Mouse (Mus musculus): Measurements from ENCODE around the gene Tmem170b. TPM values are rescaled to one million over a fixed set of nuclear protein-coding genes. Genes with fewer than 3 reads are reported as not detected.

Gene Tmem170b
- polyA plus RNA-seq, 1 experiment from 2014 or later: 11.2 TPM

GRCm38 (mm10) chr13:41620132-41620531, 14.4 kb downstream of the Tmem170b start:
- WGBS: 79% methylated on average over 4 of the region's 4 CpGs
- peaks cover 3% of the 10 kb centered on the region; the same call in 1 of the 2 replicates for H3K4me1 ChIP-seq
- no peaks in the 10 kb centered on the region for H3K9me3 ChIP-seq
- H3K27ac ChIP-seq: no peak overlapping the region
- ATAC-seq (ENCODE audit: borderline replicate concordance, extremely low read depth, low FRiP score, low TSS enrichment): no peak
- no peak overlapping the region for H3K9ac ChIP-seq
- H3K36me3 ChIP-seq: no peaks in the 10 kb centered on the region
- H3K4me3 ChIP-seq: no peak overlapping the region
- no peaks in the 10 kb centered on the region for H3K27me3 ChIP-seq
- no peak overlapping the region for H3K4me2 ChIP-seq

GRCm38 (mm10) chr13:41624123-41624522, 18.4 kb downstream of the Tmem170b start:
- H3K36me3 ChIP-seq: no peaks in the 10 kb centered on the region
- H3K4me2 ChIP-seq: no peak overlapping the region
- H3K27ac ChIP-seq: no peak overlapping the region
- H3K27me3 ChIP-seq: no peaks in the 10 kb centered on the region
- H3K4me3 ChIP-seq: no peak overlapping the region
- H3K4me1 ChIP-seq: peaks cover 8% of the 10 kb centered on the region; the same call in 1 of the 2 replicates
- H3K9ac ChIP-seq: no peak overlapping the region
- no peak for ATAC-seq (ENCODE audit: borderline replicate concordance, extremely low read depth, low FRiP score, low TSS enrichment)
- H3K9me3 ChIP-seq: no peaks in the 10 kb centered on the region
- WGBS: 77% methylated on average over 1 of the region's 1 CpGs

- no peak overlapping the region for H3K4me2 ChIP-seq
- no peak for ATAC-seq (ENCODE audit: borderline replicate concordance, extremely low read depth, low FRiP score, low TSS enrichment)
- H3K36me3 ChIP-seq: no peaks in the 10 kb centered on the region
- no peak overlapping the region for H3K4me3 ChIP-seq
- H3K27ac ChIP-seq: no peak overlapping the region
- peaks cover 8% of the 10 kb centered on the region; the same call in 1 of the 2 replicates for H3K4me1 ChIP-seq
- WGBS: 69% methylated on average over 3 of the region's 3 CpGs
- H3K9me3 ChIP-seq: no peaks in the 10 kb centered on the region
- H3K9ac ChIP-seq: no peak overlapping the region
- no peaks in the 10 kb centered on the region for H3K27me3 ChIP-seq
Measured at GRCm38 (mm10) chr13:41625248-41625647, 19.5 kb downstream of the Tmem170b start.

- 63% methylated on average over 3 of the region's 3 CpGs for WGBS
- Histone ChIP-seq H3K27me3 (no peaks in the 10 kb centered on the region), H3K9me3 (no peaks in the 10 kb centered on the region), H3K9ac (no peak overlapping the region), H3K4me1 (peaks cover 8% of the 10 kb centered on the region; the same call in 1 of the 2 replicates), H3K36me3 (no peaks in the 10 kb centered on the region), H3K4me3 (no peak overlapping the region), H3K27ac (no peak overlapping the region), H3K4me2 (no peak overlapping the region)
- ATAC-seq (ENCODE audit: borderline replicate concordance, extremely low read depth, low FRiP score, low TSS enrichment): no peak
Measured at GRCm38 (mm10) chr13:41627277-41627916, 21.7 kb downstream of the Tmem170b start.

GRCm38 (mm10) chr13:41634401-41634818, 28.7 kb downstream of the Tmem170b start:
- Histone ChIP-seq H3K27me3 (no peaks in the 10 kb centered on the region), H3K4me3 (no peak overlapping the region), H3K4me2 (no peak overlapping the region; the same call in 1 of the 2 replicates), H3K4me1 (peaks cover 7% of the 10 kb centered on the region; the same call in 1 of the 2 replicates), H3K9me3 (no peaks in the 10 kb centered on the region), H3K27ac (no peak overlapping the region), H3K9ac (no peak overlapping the region), H3K36me3 (no peaks in the 10 kb centered on the region)
- 19% methylated on average over 13 of the region's 13 CpGs for WGBS
- peak; percentile 46 for ATAC-seq (ENCODE audit: borderline replicate concordance, extremely low read depth, low FRiP score, low TSS enrichment)

- ATAC-seq (ENCODE audit: borderline replicate concordance, extremely low read depth, low FRiP score, low TSS enrichment): no peak
Measured at GRCm38 (mm10) chr13:41638083-41638482, 32.4 kb downstream of the Tmem170b start.

GRCm38 (mm10) chr13:41642851-41643250, 37.1 kb downstream of the Tmem170b start:
- Histone ChIP-seq H3K4me3 (no peak overlapping the region), H3K4me2 (no peak overlapping the region), H3K27ac (no peak overlapping the region), H3K9me3 (no peaks in the 10 kb centered on the region), H3K27me3 (no peaks in the 10 kb centered on the region), H3K36me3 (no peaks in the 10 kb centered on the region), H3K4me1 (peaks cover 27% of the 10 kb centered on the region), H3K9ac (no peak overlapping the region)
- 14% methylated on average over 6 of the region's 6 CpGs for WGBS
- no peak for ATAC-seq (ENCODE audit: borderline replicate concordance, extremely low read depth, low FRiP score, low TSS enrichment)

More at GRCm38 (mm10) chr13:41638083-41638482, 32.4 kb downstream of the Tmem170b start:
- peaks cover 7% of the 10 kb centered on the region; the same call in 1 of the 2 replicates for H3K4me1 ChIP-seq
- H3K9me3 ChIP-seq: no peaks in the 10 kb centered on the region
- no peak overlapping the region for H3K9ac ChIP-seq
- H3K4me2 ChIP-seq: no peak overlapping the region
- H3K4me3 ChIP-seq: no peak overlapping the region
- no peaks in the 10 kb centered on the region for H3K36me3 ChIP-seq
- H3K27me3 ChIP-seq: no peaks in the 10 kb centered on the region
- 83% methylated on average over 4 of the region's 4 CpGs for WGBS
- no peak overlapping the region for H3K27ac ChIP-seq

GRCm38 (mm10) chr13:41643798-41644197, 38.1 kb downstream of the Tmem170b start:
- Histone ChIP-seq H3K36me3 (no peaks in the 10 kb centered on the region), H3K27ac (peak overlapping the region; percentile 77), H3K9ac (no peak overlapping the region), H3K27me3 (no peaks in the 10 kb centered on the region), H3K4me2 (no peak overlapping the region), H3K9me3 (no peaks in the 10 kb centered on the region), H3K4me1 (peaks cover 27% of the 10 kb centered on the region), H3K4me3 (no peak overlapping the region)
- 26% methylated on average over 7 of the region's 7 CpGs for WGBS
- peak; percentile 75; the same call in 1 of the 2 replicates for ATAC-seq (ENCODE audit: borderline replicate concordance, extremely low read depth, low FRiP score, low TSS enrichment)

- no peaks in the 10 kb centered on the region for H3K36me3 ChIP-seq
- no peaks in the 10 kb centered on the region for H3K27me3 ChIP-seq
- peak overlapping the region; percentile 77 for H3K27ac ChIP-seq
- WGBS: 33% methylated on average over 10 of the region's 10 CpGs
- no peak overlapping the region for H3K4me2 ChIP-seq
- peaks cover 27% of the 10 kb centered on the region for H3K4me1 ChIP-seq
- H3K9ac ChIP-seq: no peak overlapping the region
- ATAC-seq (ENCODE audit: borderline replicate concordance, extremely low read depth, low FRiP score, low TSS enrichment): no peak
- H3K9me3 ChIP-seq: no peaks in the 10 kb centered on the region
- H3K4me3 ChIP-seq: no peak overlapping the region
Measured at GRCm38 (mm10) chr13:41644591-41645482, 39.1 kb downstream of the Tmem170b start.

- 54% methylated on average over 5 of the region's 5 CpGs for WGBS
- no peak for ATAC-seq (ENCODE audit: borderline replicate concordance, extremely low read depth, low FRiP score, low TSS enrichment)
- no peaks in the 10 kb centered on the region for H3K36me3 ChIP-seq
- no peak overlapping the region for H3K9ac ChIP-seq
- H3K4me2 ChIP-seq: no peak overlapping the region
- no peak overlapping the region for H3K4me3 ChIP-seq
- no peaks in the 10 kb centered on the region for H3K9me3 ChIP-seq
- peak overlapping the region; percentile 77 for H3K27ac ChIP-seq
- H3K27me3 ChIP-seq: no peaks in the 10 kb centered on the region
- peaks cover 27% of the 10 kb centered on the region for H3K4me1 ChIP-seq
Measured at GRCm38 (mm10) chr13:41645483-41645859, 39.8 kb downstream of the Tmem170b start.

GRCm38 (mm10) chr13:41647976-41648375, 42.3 kb downstream of the Tmem170b start:
- no peak for ATAC-seq (ENCODE audit: borderline replicate concordance, extremely low read depth, low FRiP score, low TSS enrichment)
- 90% methylated on average over 6 of the region's 6 CpGs for WGBS
- Histone ChIP-seq H3K36me3 (no peaks in the 10 kb centered on the region), H3K9me3 (no peaks in the 10 kb centered on the region), H3K4me3 (no peak overlapping the region), H3K4me2 (no peak overlapping the region), H3K4me1 (peaks cover 27% of the 10 kb centered on the region), H3K9ac (no peak overlapping the region), H3K27me3 (no peaks in the 10 kb centered on the region), H3K27ac (no peak overlapping the region)

GRCm38 (mm10) chr13:41650665-41651064, 45.0 kb downstream of the Tmem170b start:
- Histone ChIP-seq H3K4me3 (no peak overlapping the region), H3K9ac (no peak overlapping the region), H3K4me1 (peaks cover 2% of the 10 kb centered on the region; the same call in 1 of the 2 replicates), H3K36me3 (no peaks in the 10 kb centered on the region), H3K4me2 (no peak overlapping the region), H3K27me3 (no peaks in the 10 kb centered on the region), H3K9me3 (no peaks in the 10 kb centered on the region), H3K27ac (no peak overlapping the region)
- 78% methylated on average over 7 of the region's 7 CpGs for WGBS
- no peak for ATAC-seq (ENCODE audit: borderline replicate concordance, extremely low read depth, low FRiP score, low TSS enrichment)

Measured in lung, embryonic 15.5 days (tissue).